Mouse (Mus musculus): ENCODE results near the gene 4931409K22Rik.

Gene 4931409K22Rik

DNA sequence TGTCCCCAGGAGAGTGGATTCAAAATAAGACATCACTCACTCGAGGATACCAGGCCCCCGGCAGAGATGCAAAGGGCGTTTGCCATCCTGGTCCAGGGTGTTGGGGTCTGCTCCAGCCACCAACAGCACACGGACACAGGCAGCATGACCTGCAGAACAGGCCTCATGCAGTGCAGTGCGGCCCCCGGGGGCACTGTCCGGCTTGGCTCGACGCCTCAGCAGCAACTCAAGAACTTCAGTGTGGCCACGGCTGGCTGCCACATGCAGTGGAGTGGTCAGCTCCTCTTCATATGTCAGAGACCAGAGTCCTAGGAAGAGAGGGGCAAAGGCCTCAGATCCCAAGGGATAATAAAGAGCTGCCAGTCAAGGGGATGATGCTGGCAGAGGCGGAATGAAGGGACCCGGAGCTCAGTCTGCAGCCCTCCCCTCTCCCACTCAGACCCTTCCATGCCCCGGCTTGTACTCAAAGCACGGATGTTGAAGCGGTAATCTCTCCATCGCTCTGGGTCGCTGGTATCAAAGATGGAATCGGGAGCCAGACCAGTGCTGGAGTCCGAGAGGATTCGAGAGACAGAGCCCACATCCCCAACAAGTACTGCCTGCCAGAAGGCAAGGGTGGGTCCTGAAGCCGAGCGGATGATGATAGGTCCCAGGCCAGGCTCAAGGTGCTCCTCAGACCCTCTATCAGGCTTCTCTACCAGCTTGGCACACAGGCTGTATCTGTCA is 16.9 kb downstream of the 4931409K22Rik start:
- peak; percentile 92 for DNase-seq

DNA sequence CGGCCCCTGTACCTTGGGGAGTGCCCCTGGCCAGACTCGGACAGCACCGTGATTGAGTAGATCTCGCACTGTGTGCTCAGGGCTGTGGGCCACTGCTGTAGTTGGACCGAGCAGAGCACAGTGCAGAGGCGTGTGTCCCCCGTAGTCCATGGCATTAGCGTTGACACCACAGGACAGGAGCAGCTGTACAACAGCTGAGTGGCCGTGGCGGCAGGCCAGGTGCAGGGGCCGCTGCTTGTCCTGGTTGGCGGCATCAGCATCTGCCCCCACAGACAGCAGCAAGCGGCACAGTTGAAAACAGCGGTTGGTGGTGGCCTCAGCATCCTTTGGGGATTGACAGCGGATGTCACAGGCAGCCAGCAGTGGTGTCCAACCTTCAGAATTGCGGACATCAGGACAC is 19.0 kb downstream of the 4931409K22Rik start:
- peak; percentile 93 for DNase-seq

DNA sequence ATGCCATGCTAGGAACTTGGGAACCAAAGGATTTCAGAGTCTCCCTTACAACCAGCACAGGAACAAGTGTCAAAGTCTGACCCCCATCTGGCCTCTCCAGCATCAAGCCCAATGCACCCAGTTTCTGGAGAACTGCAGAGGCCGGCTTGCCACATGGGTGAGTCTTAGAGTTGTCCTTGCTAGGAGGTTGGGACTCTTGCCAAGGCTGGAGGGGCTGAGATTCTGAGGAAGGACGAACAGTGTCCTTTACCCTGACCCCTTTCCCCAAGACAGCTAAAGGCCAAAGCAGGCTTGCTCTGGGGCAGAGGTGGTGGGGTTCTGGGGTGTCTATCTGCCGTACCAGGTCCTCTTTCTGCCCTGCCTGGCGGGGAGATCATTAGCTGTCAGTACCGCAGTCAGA is 20.1 kb downstream of the 4931409K22Rik start:
- DNase-seq: no peak

DNA sequence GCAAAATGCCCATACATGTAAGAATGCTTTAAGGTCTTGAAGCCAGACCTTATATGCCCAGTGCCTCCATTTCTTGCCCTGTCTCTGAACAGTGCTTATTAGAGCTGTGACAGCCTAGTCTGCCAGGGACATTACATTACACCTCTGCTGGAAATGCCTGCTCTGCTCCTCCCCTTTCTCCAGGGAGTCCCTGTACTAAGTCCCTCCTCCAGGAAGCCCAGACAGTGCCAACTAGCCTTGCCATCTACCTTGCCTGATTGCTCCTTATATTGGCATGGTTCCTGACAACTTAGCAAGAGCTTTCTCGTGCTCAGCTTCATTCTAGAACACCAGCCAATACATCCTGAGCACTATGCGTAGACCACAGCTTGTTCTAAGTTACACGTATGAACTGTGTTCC is 20.9 kb downstream of the 4931409K22Rik start:
- DNase-seq: peak; percentile 92

DNA sequence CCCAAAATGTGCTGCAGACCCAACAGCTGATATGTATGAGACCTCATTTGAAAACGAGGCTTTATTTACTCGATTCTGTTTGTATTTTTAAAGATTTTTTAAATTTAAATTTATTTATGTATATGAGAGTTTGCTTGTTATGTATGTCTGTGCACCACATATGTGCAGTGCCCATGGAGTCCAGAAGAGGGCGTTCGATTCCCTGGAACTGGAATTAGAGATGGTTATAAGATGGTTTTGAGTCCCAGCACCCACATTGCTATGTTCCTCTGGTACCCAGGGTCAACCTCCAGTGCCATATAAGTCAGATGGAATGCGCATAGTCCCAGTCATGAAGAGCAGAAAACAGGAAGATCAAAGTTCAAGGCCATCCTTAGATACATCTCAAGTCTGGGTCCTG is 22.3 kb downstream of the 4931409K22Rik start:
- no peak for DNase-seq

DNA sequence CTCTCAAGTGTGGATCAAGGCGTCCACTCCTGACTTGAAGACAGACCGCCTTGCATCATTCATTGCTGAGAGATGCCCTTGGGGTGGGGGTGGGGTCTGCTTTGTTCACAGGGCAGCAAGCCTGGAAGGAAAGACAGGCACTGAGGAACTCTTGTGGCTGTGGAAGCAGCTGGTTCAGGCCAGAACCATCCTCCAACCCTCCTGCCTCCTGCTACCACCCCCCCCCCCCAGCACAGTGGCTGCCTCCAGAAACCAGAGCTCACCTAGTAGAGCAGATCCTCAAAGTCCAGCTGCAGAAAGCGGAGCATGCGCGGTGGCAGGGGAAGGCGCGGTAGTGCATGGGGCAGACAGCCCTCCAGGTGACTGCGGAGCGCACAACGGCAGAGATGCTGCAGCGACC is 23.2 kb downstream of the 4931409K22Rik start:
- peak; percentile 83 for DNase-seq

DNA sequence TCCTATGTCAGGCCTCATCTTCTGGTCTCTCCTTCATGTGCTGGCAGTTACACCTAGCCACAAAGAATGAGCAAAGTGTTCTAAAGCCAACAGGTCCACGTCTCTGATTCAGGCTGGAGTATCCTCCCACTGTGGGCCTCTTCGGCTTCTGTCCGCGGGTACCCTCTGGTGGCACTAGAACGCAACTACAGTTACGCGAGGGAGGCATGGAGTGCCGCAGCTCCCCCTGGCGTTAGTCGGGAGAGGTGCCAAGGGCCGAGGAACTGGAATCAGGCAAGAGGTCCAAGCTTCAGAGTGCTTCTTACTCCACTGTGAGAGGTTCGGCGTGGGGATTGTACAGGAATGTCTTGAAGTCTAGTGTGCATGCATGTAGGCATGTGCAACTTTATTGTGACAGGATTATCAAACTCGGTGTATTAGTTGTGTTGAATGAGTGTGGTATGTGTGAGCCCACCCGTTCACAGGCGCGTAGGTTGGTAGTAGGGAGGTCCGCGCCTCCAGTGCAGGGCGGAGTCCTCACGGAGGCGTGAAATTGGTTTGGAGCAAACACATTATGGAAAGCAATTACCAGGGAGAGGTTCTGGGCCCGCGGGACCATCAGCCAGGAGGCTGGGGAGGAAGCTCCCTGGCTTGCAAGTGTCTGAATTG is 26.4 kb downstream of the 4931409K22Rik start:
- DNase-seq: peak; percentile 98

DNA sequence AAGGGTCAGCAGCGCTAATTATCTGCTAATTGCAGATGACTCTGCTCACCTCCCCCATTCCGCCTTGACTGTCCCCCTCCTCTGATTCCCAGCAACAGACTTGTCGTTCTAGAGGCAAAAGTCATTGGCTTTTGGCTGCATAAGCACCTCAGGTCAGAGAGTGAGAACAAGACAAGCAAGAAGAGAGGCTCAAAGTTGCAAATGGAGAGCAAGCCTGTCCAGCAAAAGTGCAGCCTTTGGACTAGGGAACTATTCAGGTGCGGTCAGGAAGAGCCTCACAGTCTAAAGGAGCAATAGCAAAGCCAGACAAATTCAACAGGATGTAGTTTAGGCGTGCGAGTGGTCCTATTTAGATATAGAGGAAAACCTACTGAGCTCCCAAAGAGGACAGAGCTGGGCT is 28.8 kb downstream of the 4931409K22Rik start:
- no peak for DNase-seq

DNA sequence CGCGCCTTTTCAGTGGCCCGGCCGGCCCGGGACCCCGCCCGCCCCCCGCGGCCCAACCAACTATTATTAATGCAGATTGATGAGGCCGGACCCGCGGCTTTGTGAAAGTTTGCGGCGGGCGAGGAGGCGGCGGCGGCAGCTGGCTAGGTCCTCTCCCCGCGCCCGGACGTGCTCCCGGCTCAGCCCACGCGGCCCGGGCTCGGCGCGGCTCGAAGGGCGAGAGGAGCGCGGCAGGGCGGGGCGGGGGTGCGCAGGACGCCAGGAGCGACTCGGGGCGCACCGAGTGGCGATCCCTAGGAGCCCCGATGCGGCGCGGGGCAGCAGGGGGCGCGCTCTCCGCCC is 29.7 kb downstream of the 4931409K22Rik start, which contains the start of gene Gbx1:
Gene Gbx1, minus strand, starts transcription at position 314 of the 342 bp plus-strand sequence.
- no peak for DNase-seq

DNA sequence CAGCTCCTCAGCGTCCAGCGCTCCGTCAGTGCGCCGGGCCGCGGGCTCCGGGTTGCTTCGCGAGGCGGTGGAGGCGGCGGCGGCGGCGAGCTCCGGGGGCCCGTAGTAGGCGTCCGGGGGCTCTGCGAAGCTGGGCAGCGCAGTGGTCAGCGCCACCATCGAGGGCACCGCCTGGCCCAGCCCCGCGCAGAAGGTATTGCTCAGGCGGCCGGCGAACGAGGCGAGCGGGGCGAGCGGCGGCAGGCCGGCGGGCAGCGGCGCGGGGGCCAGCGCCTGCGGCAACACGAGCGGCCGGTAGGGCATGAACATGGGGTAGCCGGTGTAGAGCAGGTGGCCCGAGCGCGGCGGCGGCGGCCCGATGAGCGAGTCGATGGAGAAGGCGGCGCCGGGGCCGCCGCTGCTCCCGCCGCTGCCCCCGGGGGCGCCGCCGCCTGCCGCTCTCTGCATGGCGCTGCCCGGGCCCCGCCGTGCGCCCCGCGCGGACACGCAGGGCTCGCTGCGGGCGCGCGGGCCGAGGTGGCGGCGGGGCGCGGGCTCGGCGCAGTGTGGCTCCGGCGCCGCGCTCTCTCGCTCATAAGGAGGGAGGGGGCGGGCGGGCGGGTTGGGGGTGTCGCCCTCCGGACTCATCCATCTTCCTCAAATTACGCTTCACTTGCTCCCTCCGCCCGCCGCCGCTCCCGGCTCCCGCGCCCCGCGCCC is 30.3 kb downstream of the 4931409K22Rik start:
- no peak for DNase-seq

DNA sequence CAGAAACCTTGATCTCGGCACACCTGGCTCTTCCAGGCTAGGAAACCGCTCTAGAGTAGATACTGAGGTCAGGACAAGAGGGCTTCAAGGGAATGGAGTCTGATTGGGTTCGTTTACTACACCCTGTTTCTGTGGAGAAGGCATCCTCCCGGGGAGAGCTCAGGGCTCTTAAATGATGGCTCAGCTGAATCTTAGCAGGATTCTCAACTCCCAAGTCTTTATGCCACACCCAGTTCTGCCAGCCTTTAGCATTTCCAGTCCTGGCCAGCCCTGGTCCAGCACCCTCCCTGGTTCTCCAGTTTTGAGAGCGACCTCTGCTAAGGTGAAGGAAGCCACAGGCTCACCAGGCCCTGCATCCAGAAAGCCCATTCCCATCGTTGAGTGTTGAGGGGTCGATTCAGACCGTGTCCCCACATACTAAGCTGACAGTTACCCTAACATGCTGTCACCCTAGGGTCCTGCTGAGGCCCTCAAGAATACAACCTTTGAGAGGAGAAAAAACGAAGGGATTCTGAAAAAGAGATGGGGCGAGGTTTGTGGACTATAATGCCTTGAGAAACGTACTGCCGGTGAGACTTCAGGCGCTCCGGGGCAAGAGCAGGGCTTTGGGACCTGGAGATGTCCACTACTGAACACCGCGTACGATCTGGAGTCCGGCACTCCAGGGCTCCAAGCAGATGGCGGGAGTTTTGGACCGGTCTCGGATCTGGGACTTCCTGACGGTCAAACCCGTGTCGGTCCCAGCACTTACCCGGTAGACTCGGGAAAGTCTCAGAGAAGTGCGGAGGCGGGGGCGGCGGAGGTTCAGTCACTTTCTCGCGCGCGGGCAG is 31.0 kb downstream of the 4931409K22Rik start:
- DNase-seq: no peak

DNA sequence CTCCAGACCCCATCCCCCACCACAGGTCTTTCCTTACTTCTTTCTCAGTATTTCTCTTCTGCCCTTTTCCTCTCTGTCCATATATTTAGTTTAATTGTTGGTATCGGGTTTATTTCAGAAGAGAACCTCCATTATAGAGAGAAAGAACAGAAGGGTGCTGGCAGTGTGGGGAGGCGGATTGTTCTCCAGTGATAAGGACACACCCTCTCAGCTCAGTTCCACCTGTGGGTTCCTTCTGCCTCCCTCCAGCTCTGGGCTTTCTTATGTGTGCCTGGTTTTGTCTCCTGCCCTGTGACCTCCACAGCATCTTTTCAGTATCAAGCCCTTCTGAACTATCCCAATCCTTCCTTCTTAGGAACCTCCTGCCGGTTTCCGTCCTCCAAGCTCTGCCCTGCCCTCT is 32.1 kb downstream of the 4931409K22Rik start:
- no peak for DNase-seq

DNA sequence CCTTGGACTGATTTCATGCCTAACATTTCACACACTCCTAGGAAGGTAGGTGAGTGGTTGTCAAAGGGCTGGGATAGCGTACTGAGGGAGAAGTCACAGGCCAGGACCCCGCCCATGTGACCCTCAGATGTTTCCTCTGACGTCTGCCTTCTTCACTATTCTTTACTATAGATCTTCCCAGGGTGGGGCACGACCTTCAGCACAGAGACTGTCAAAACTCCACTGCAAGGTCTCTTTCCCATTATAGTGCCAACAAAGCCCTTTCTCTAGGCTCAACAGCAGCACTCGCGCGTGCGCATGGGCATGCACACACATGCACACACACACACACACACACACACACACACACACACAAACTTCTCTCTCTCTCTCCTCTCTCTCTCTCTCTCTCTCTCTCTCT is 32.8 kb downstream of the 4931409K22Rik start:
- no peak for DNase-seq

DNA sequence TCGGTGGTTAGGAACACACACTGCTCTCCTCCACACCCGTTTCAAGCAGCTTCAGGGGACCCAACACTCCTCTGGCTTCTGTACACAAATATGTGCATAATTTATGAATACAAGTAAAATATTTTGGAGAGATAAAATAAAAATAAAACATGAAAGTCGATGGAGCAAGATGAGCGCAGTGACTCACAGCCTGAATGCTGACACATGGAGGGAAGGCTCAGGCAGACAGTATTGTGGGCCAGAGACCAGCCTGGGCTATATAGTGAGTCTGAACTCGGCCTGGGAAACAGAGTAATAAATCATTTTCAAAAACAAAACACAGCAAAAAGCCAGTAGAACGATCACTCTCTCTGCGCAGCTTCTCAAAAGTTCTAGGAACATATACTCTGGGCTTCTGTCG is 35.2 kb downstream of the 4931409K22Rik start:
- DNase-seq: no peak

DNA sequence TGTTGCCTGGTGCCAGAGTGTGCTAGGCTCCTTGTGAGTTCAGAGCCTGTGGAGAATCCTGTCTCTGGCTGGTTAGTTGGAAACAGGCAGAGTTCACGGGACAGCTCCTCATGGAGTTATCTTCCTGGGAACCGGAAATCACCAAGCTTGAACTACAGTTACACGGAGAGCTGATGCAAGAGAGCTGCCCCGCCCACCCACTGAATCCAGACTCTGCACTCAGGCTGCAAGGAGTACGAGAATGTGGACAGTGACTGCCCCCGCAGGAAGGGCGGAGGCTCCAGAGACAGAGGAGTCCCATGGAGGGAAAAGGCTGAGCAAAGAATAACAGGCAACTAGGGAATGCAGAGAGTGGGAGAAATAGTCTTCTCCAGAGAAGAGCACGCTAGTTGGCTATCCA is 44.3 kb downstream of the 4931409K22Rik start:
- peak; percentile 97 for DNase-seq

DNA sequence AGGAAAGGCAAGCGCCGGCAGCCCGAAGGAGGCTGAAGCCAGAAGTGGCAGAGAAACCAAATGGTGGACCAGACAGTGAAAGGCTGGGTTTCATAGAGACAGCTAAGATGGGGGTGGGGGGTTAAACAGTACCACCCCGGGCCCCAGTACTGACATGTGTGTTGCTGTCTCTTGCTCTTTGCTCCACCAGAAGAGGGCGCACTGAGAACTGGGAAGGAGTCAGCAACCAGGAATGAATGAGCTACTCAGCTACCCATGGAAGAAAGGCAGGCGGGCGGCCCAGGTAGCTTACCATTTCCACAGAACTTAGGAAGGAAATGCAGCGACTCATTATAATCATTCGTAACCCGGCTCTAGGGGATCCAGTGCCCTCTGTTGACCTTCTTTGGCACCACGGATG is 46.0 kb downstream of the 4931409K22Rik start:
- DNase-seq: no peak

DNA sequence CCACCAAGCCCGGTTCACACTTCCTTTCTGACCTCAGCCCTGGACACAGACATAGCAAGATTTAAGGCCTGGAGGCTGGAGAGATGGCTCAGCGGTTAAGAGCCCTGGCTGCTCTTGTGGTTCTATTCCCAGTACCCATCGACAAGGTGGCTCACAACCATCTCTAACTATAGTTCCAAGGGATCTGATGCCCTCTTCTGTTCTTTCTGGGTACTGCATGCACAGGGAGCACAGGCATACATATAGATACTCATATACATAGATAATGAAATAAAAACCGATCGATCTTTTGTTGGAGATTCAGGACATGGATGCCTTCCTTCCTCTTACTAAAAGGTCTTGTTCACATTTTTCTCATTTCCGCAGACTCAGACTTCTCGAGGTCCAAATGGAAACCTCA is 48.2 kb downstream of the 4931409K22Rik start:
- no peak for DNase-seq

DNA sequence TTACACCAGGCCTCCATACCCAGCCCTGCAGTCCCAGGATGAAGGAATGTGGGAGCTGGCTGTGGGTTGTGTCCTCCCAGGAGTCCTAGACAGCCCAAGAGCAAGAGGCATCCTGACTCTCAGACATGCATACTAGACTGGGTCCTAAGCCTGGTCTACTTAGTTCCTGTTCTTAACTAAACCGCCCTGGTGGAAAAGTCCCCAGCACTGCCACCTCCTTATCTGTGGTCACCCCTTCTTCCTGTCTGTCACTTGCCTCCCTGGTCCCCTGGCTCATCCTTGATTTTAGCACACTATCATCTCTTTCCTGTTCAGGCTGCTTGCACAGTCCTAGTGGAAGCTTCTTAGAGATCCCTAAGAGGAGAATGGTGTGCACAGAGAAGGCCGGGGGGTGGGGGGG is 51.1 kb downstream of the 4931409K22Rik start:
- no peak for DNase-seq

DNA sequence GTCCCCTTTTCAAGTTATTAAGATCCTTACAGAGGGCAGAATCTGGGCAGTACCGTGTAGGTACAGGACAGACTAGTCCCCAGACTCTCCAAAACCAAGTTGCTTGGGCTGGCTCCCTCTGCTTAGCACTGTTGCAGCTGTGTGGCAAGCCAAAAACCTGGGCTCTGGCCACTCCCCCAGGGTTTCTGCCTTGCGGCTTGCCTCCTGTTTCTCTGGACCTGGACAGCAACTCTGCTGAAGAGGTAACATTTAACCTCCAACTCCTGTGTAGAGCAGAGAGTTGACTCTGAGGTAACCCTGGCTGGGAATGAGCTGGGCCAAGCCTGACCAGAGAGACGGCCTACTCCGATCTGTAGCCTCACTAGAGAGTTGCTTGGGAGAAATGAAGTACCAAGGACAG is 53.8 kb downstream of the 4931409K22Rik start:
- no peak for DNase-seq

DNA sequence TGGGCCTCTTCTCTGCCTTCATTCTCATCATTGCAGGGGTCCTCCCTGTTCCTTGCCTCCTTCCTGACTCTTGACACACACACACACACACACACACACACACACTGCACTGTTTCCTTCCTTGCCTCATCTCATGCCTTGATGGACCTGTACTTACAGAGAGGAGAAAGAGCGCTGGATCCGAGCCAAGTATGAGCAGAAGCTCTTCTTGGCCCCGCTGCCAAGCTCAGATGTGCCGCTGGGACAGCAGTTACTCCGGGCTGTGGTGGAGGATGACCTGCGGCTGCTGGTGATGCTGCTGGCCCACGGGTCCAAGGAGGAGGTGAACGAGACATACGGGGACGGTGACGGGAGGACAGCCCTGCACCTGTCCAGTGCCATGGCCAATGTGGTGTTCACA is 55.8 kb downstream of the 4931409K22Rik start:
- DNase-seq: no peak

DNA sequence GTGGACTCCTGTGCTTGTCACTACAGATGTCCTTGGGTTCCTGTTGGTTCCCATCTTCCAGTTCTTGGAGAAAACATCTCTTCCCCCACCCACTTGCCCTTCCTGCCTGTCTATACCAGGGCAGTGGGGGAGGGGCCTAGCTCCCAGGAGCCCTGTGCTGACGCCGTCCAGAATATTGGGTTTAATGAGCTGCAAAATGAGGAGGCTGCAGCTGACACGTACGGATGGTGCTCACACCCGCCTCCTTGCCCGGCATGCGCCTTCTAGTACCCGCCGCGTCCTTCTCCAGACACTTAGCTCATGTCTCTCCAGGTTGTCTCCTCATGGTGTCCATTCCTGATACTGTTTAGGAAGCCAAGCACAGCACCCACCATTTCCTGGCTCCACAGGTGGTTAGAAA is 57.5 kb downstream of the 4931409K22Rik start:
- no peak for DNase-seq

DNA sequence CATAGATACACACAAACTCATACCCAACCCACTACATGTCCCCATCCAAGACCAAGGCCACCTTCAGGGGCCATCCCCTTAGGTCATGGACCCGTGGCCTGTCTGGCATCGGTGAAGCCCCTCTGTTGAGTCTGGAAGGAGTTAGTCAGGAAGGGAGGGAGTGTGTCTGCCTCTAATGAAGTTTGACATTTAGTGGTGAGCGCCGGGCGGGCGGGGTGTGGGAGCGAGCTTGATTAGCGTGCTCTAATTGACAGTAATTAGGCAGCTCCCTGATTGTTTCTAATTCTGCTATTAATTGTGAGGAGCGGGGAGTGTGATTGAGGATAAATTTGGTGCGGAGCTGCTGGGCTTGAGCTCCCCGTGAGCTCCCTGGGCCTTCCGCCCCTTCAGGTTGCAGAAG is 59.1 kb downstream of the 4931409K22Rik start:
- no peak for DNase-seq

DNA sequence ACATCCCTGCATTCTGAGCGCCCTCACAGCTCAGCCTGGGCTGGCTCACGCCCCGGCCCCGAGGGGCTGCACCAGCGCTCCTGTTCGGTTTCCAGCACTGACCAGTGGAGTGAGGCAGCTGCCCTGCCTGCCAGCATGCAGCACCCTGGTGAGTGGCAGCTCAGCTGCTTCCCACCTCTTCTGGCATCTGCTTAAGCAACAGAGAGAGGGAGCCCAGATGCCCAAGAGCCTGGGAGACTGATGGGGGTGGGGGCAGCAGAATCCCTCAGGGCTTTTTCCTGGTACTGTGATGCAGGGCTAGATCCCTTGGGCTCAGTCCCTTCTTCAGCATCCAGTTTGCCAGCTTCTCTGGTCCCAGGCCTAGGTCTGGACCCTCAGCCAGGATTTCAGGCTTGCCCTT is 59.9 kb downstream of the 4931409K22Rik start:
- no peak for DNase-seq
